Mouse (Mus musculus) limb, embryonic 15.5 days (tissue): ENCODE data around the gene Pgrmc2. TPM values are rescaled to one million over a fixed set of nuclear protein-coding genes. Genes with fewer than 3 reads are reported as not detected.

Source experiments
- ATAC-seq: fragments of 200-750 bp; cut with Nextera tagmentation; 2 replicates; pipeline ENCODE4 v1.8.0; 2017; ENCODE audit warnings: low read depth, moderate TSS enrichment; ENCODE audit not compliant: insufficient number of reproducible peaks, low FRiP score, low TSS enrichment
- H3K27ac ChIP-seq: fragments of 300-500 bp; sonication (generic); 2 replicates; pipeline ENCODE4 v1.5.1; 2015; ENCODE audit warnings: moderate library complexity, mild to moderate bottlenecking, inconsistent platforms
- H3K27me3 ChIP-seq: fragments of 300-500 bp; sonication (generic); 2 replicates; pipeline ENCODE4 v1.6.1; 2015; ENCODE audit warnings: inconsistent platforms
- H3K36me3 ChIP-seq: fragments of 300-500 bp; sonication (generic); 2 replicates; pipeline ENCODE4 v1.6.1; 2015; ENCODE audit warnings: inconsistent platforms
- H3K4me1 ChIP-seq: fragments of 300-500 bp; sonication (generic); 2 replicates; pipeline ENCODE4 v1.6.1; 2015; ENCODE audit warnings: inconsistent platforms
- H3K4me2 ChIP-seq: fragments of 300-500 bp; sonication (generic); 2 replicates; pipeline ENCODE4 v1.6.1; 2015; ENCODE audit warnings: mild to moderate bottlenecking, inconsistent platforms
- H3K4me3 ChIP-seq: fragments of 300-500 bp; sonication (generic); 2 replicates; pipeline ENCODE4 v1.5.1; 2015; ENCODE audit warnings: mild to moderate bottlenecking, inconsistent platforms
- H3K9ac ChIP-seq: fragments of 300-500 bp; sonication (generic); 2 replicates; pipeline ENCODE4 v1.6.1; 2015; ENCODE audit warnings: inconsistent platforms
- H3K9me3 ChIP-seq: fragments of 300-500 bp; sonication (generic); 2 replicates; pipeline ENCODE4 v1.6.1; 2016; ENCODE audit warnings: inconsistent platforms
- WGBS: fragments of 180-500 bp; shearing (Covaris S2); methylation state at CpG from one replicate; pipeline ENCODE4 v1.1.7; 2015; 5-methylcytosine and 5-hydroxymethylcytosine counted together
- polyA plus RNA-seq: library from polyadenylated mRNA; unstranded; fragments of >200 nt; fragmentation: Nextera tagmentation; extraction: Ambion mirVana; gene quantifications from 2 replicates; pipeline ENCODE4 v1.2.1, GENCODE M21; 2015

Pgrmc2 gene
- polyA plus RNA-seq, 1 experiment from 2014 or later, result 46.2 TPM

DNA sequence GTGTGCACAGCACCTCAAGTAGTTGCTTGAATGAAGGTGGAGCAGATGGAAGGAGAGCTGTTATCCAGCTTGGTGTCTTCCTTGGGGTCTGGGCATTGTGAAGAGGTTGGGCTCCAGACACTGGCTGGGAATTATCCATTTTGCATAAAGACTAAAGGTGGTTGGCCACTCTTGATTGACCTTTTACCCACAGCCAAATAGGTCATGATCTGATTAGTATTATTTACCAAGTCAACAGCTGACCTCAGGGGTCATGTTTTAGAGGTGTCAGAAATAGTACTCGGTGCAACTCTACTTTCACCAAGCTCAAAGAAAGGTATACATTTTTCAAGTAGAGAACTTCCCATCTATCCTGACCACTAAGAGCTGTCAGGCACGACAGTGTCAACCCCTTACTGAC, 17.5 kb downstream of the Pgrmc2 start:
- no peak overlapping the region for H3K27ac ChIP-seq
- ATAC-seq, result no peak
- peaks cover 49% of the 10 kb centered on the region for H3K36me3 ChIP-seq
- 93% methylated on average over 2 of the region's 2 CpGs for WGBS
- H3K27me3 ChIP-seq, result no peaks in the 10 kb centered on the region
- 0 out of 2 replicates have a peak, but pooled peaks cover 3% of the 10 kb centered on the region for H3K4me1 ChIP-seq
- no peaks in the 10 kb centered on the region for H3K9me3 ChIP-seq
- H3K4me2 ChIP-seq, result no peak overlapping the region
- no peak overlapping the region for H3K9ac ChIP-seq
- no peak overlapping the region for H3K4me3 ChIP-seq

DNA sequence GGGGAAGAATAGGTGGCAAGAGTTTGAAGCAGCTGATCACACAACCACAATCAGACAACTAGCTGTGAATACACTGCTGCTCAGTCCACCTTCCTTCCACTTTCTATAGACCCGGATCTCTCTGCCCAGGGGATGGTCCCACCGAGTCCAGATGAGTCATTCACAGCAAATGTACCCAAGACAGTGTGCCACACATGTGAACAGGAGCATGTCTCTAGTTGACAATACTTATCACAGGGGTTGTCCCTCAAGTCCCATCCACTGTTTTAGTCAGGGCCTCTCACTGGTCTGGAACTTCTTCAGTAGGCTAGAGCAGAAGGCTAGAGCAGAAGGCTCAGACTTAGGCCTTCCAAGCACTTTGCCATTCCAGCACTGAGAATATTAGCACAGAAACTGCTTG, 20.1 kb downstream of the Pgrmc2 start:
- Histone ChIP-seq H3K36me3 (peaks cover 32% of the 10 kb centered on the region), H3K4me1 (no peaks in the 10 kb centered on the region), H3K4me3 (no peak overlapping the region), H3K27ac (no peak overlapping the region), H3K4me2 (no peak overlapping the region), H3K9me3 (no peaks in the 10 kb centered on the region), H3K9ac (no peak overlapping the region), H3K27me3 (no peaks in the 10 kb centered on the region)
- no peak for ATAC-seq
- 97% methylated on average over 2 of the region's 2 CpGs for WGBS

DNA sequence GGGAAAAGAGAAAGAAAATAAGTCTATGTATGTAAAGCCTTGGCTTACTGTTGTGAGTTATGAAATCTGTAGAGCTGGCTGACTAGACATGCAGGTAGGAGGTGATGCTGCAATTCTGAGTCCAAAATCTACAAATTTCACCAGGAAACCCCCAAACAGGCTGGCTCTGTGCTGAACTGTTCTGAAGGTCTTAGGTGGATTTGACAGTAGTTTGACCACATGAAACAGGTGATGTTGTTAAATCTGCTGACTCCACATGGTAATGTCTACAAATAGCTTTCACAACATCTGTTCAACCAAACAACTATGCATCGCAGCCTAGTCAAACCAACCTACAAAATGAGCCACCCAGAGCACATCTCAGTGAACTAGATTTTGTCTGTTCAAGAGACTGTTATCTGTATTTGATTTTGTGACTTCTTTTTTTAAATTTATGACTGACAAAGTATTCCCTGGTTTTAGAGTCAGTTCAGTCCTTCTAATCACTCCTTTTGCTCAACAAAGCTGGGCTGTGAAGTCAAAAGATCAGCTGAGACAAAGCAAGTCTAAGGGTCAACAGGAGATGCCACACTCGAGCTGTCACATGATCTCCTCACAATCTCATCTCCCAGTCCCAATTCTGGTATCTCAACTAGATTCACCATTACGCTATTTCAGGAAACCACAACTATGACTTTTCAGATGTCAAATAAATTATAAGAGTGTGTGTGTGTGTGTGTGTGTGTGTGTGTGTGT, 20.8 kb downstream of the Pgrmc2 start:
- no peak overlapping the region for H3K27ac ChIP-seq
- no peaks in the 10 kb centered on the region for H3K9me3 ChIP-seq
- no peak overlapping the region for H3K4me3 ChIP-seq
- WGBS, result 86% methylated on average over 3 of the region's 3 CpGs
- no peak for ATAC-seq
- no peaks in the 10 kb centered on the region for H3K4me1 ChIP-seq
- no peak overlapping the region for H3K4me2 ChIP-seq
- no peak overlapping the region for H3K9ac ChIP-seq
- H3K36me3 ChIP-seq, result peaks cover 25% of the 10 kb centered on the region
- H3K27me3 ChIP-seq, result no peaks in the 10 kb centered on the region

DNA sequence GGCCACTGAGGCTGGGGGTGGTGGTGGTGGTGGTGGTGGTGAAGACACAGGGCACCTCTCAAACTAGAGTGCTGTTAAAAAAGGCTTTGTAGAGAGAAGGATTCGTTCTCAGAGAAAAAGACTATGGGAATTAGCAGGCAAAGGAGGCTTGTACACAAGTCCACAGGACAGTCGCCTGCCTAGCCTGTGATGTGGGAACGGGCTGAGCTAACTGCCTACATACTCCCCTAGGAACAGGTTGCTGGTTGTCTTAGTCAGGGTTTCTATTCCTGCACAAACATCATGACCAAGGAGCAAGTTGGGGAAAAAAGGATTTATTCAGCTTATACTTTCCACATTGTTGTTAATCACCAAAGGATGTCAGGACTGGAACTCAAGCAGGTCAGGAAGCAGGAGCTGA, 23.6 kb downstream of the Pgrmc2 start:
- Histone ChIP-seq H3K4me2 (no peak overlapping the region), H3K9me3 (0 out of 2 replicates have a peak, but pooled peaks cover 3% of the 10 kb centered on the region), H3K4me3 (no peak overlapping the region), H3K27me3 (no peaks in the 10 kb centered on the region), H3K27ac (no peak overlapping the region), H3K4me1 (no peaks in the 10 kb centered on the region), H3K9ac (no peak overlapping the region), H3K36me3 (peaks cover 10% of the 10 kb centered on the region; the same call in 1 of the 2 replicates)
- ATAC-seq, result no peak
- whole genome bisulfite sequencing, result 84% methylated on average over 3 of the region's 3 CpGs

DNA sequence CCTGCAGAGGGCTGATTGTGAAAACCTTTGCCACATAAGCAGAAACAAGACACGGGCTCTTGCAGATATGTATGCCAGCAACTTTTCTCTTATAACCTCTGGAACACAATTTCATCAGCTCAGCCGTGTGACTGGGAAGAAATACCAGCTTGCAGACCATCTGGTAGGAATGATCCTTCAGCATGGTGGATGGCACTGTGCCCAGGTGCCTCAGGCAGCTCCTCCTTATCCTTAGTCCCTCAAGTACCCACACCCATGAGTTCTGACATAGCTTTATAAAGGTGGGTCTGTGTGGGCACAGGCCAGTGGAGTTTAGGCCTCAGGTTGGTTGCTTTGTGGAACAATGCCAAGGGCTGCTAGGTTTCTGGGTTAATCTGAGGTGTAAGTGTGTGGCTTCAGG, 24.5 kb downstream of the Pgrmc2 start:
- no peaks in the 10 kb centered on the region for H3K4me1 ChIP-seq
- no peak overlapping the region for H3K27ac ChIP-seq
- H3K4me3 ChIP-seq, result no peak overlapping the region
- H3K27me3 ChIP-seq, result no peaks in the 10 kb centered on the region
- H3K36me3 ChIP-seq, result peaks cover 1% of the 10 kb centered on the region; the same call in 1 of the 2 replicates
- ATAC-seq, result no peak
- H3K4me2 ChIP-seq, result no peak overlapping the region
- H3K9me3 ChIP-seq, result 0 out of 2 replicates have a peak, but pooled peaks cover 3% of the 10 kb centered on the region
- no peak overlapping the region for H3K9ac ChIP-seq
- WGBS, result 54% methylated on average over 2 of the region's 2 CpGs

DNA sequence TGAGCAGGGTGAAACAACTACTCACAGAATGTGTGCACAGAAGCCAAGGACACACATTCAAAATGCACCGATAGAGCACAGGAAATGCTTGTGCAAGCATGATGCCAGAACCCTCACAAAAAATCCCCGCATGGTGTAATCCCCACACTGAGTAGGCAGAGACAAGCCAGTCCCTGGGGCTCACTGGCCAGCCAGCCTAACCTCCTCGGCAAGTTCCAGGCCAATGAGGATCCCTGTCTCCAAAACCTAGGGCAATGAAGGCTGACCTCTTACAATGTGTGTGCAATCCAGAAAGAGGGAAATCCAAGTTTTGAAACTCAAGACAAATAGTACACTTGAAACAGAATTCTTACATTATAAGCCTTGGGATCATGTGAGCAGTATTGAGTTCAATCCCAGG, 29.5 kb downstream of the Pgrmc2 start:
- Histone ChIP-seq H3K9ac (no peak overlapping the region), H3K27me3 (no peaks in the 10 kb centered on the region), H3K4me2 (no peak overlapping the region), H3K4me1 (no peaks in the 10 kb centered on the region), H3K36me3 (no peaks in the 10 kb centered on the region), H3K9me3 (0 out of 2 replicates have a peak, but pooled peaks cover 3% of the 10 kb centered on the region), H3K4me3 (no peak overlapping the region), H3K27ac (no peak overlapping the region)
- 73% methylated on average over 3 of the region's 3 CpGs for whole genome bisulfite sequencing
- no peak for ATAC-seq

DNA sequence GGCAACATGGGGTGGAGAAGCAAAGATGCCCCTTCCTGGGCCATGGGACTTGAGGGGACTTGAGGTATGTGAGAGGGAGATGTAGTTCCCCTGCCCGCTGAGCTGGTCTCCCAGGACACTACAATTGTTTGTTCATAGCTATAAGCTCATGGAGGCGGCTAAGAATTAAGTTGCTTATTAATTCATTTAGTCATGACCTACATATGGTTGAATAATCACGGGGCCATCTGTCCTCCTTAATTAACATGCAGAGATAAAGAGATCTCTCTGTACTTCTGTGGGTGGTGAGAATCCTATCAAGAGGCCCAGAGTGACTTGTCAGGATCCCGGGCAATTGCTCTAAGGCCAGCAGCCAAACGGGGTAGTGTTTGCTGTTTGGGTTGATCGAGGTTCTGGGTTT, 35.0 kb downstream of the Pgrmc2 start:
- H3K4me3 ChIP-seq, result no peak overlapping the region
- no peak overlapping the region for H3K9ac ChIP-seq
- no peaks in the 10 kb centered on the region for H3K27me3 ChIP-seq
- 91% methylated on average over 6 of the region's 6 CpGs for WGBS
- ATAC-seq, result no peak
- no peak overlapping the region for H3K27ac ChIP-seq
- H3K36me3 ChIP-seq, result no peaks in the 10 kb centered on the region
- H3K4me1 ChIP-seq, result no peaks in the 10 kb centered on the region
- H3K9me3 ChIP-seq, result no peaks in the 10 kb centered on the region
- no peak overlapping the region for H3K4me2 ChIP-seq

DNA sequence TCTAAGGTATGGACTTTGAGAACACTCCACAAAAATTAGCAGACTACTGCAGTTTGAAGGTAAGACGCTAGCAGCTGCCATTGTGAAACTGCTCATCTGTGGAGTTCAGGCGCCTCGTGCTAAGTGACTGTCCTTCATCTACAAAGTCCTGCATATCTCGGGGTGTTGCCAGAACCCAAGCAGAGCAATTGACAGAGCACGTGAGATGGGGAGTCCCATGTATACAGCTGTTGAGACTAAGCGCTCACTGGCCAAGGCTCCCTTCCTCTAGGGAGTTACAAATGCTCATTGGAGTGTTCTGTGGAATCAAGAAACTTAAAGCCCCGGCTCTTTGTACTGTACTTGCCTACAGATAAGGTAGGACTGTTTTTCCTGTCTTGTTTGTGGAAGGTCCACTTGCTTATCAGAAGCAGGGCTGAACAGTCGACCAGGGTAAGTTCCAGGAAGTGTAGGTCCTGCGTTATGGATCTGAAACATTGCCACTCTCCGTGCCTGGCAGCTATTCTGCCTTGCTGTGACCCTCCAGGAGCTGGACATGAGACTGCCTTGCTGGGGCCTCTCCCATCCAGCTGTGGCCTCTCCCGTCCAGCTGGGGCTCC, 39.0 kb downstream of the Pgrmc2 start:
- Histone ChIP-seq H3K36me3 (no peaks in the 10 kb centered on the region), H3K4me2 (no peak overlapping the region), H3K4me3 (no peak overlapping the region), H3K9me3 (no peaks in the 10 kb centered on the region), H3K27me3 (no peaks in the 10 kb centered on the region), H3K27ac (no peak overlapping the region), H3K4me1 (no peaks in the 10 kb centered on the region), H3K9ac (no peak overlapping the region)
- 67% methylated on average over 11 of the region's 11 CpGs for WGBS
- no peak for ATAC-seq

DNA sequence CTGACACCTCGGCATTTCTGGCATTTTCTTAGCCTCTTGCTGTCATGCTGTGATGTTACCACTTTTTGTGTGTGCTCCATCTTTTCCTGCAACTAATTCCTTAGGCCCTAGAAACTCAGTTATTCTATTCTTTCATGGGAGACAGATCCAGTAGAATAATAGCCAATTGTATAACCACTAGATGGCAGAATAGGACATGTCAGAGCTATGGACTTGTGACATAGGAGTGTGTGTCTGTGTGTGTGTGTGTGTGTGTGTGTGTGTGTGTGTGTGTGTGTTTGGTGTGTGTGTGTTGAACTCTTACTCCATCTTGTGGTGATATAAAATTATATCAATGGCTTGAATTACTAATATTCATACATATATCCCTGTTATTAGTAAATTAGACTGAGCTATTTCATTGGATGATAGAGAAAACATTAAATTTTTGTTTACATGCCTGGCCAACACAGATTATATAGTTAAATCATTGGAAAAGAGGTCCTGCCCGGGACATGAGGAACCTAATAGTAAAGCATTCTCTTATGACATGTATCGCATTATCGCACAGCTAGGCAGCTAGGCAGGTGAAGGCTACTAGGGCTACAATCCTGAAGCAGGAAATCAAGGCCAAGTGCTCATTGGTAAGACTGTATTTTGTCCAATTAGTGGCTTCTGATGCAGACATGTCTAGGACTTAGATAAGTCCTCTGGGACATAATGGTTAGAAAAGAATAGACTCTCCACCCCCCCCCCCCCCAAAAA, 40.5 kb downstream of the Pgrmc2 start:
- Histone ChIP-seq H3K4me1 (no peaks in the 10 kb centered on the region), H3K36me3 (no peaks in the 10 kb centered on the region), H3K9ac (no peak overlapping the region), H3K9me3 (no peaks in the 10 kb centered on the region), H3K4me3 (no peak overlapping the region), H3K4me2 (no peak overlapping the region), H3K27me3 (no peaks in the 10 kb centered on the region), H3K27ac (no peak overlapping the region)
- WGBS, result 79% methylated on average over 4 of the region's 4 CpGs
- no peak for ATAC-seq

DNA sequence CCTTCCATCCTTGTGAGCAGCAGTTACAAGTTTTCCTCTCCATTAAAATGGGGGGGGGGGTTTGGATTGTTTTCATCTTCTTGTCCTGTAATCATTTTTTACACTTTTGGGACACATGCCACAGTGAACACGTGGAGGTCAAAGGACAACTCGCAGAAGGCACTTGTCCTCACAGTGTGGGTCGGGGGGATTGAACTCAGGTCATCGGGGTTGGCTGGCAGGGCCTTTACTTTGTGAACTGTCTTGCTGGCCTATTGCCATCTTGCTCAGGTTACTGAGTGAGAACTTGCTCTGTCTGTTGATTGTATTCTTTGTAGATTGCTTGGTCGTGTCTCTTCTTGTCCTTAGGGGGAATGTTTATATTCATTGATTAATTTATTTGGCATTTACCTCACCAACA, 41.6 kb downstream of the Pgrmc2 start:
- Histone ChIP-seq H3K27me3 (no peaks in the 10 kb centered on the region), H3K4me3 (no peak overlapping the region), H3K36me3 (no peaks in the 10 kb centered on the region), H3K4me2 (no peak overlapping the region), H3K27ac (no peak overlapping the region), H3K9ac (no peak overlapping the region), H3K4me1 (no peaks in the 10 kb centered on the region), H3K9me3 (no peaks in the 10 kb centered on the region)
- no peak for ATAC-seq
- WGBS, result 69% methylated on average over 5 of the region's 5 CpGs

DNA sequence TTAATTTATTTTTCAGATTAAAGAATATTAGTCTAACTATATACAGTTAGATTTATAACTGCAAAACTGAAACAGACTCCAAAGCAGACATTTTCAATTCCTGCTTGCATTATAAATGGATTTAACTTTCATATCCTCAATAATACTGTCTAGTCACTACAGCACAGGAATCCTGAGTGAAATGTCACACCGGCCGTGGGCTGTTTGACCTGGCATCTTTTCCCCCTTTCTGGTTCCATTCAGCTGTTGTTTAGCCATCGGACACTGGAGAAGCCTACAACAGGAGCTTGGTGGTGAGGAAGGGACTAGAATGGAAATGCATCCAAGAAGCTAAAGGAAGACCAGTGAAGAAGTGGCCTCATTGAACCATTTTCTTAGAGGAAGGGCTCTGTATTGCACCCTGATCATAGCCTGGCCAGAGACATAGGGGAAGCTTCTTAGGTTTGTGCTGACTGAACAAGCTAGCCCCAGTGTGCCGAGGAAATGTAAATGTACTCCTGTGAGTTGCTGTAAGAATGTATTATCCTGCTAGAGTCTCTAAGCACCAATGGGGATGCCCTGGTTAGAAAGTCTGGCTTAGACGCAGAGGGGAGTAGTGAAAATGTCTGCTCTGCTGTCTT, 44.4 kb downstream of the Pgrmc2 start:
- Histone ChIP-seq H3K4me3 (no peak overlapping the region), H3K4me2 (no peak overlapping the region), H3K9me3 (no peaks in the 10 kb centered on the region), H3K36me3 (no peaks in the 10 kb centered on the region), H3K4me1 (no peaks in the 10 kb centered on the region), H3K9ac (no peak overlapping the region), H3K27ac (no peak overlapping the region), H3K27me3 (no peaks in the 10 kb centered on the region)
- no peak for ATAC-seq
- WGBS, result 72% methylated on average over 5 of the region's 5 CpGs
